Mouse (Mus musculus): ENCODE data around the gene Fbxo7.

DNA sequence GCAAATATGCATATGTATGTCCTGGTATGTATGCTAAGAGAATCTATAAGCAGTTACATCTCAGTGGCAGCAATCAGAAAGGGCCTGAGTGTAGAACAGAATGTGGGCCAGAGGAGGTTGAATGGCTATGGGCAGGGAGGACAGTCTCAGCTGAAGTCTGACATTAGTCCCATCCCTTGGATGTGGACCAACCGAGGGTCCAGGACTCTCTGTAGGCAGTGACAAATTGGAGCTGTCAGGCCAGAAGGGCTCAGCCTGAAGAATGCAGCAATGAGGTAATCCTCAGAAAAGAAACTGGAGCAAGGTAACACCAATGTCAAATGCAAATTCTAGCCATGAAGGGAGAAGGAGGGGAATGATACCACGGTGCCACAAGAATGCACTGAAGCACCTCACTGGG lies 55.5 kb downstream of the Fbxo7 start:
- TF ChIP-seq POLR2A (IDR thresholded peaks at IDR 0.05; ENCODE audit: low read depth, low read length), result no peak
- TF ChIP-seq CTCF (conservative IDR thresholded peaks at IDR 0.05; ENCODE audit: insufficient read depth, insufficient read length, low read depth, low read length), result no peak
